Mouse (Mus musculus): Measurements from ENCODE around the gene Ank.

GRCm38 (mm10) chr15:27592620-27593320 lies 126.3 kb downstream of the Ank start:
- no peak for TF ChIP-seq CTCF (IDR thresholded peaks at IDR 0.05)
- no peak for TF ChIP-seq EP300 (IDR thresholded peaks at IDR 0.05)
